Mouse (Mus musculus): ENCODE data around the gene Slco2a1. TPM values are rescaled to one million over a fixed set of nuclear protein-coding genes. Genes with fewer than 3 reads are reported as not detected.

Slco2a1 gene
- total and polyA plus RNA-seq, 3 experiments, result 0.14 TPM; not detected in 2

GRCm38 (mm10) chr9:102985111-102985510, 3.4 kb upstream of the Slco2a1 start:
- no peaks in the 10 kb centered on the region for H3K36me3 ChIP-seq (replicated peaks in 1 of 2; ENCODE audit: control insufficient read depth in 1 of 2, insufficient read depth in 1 of 2, low read length in 1 of 2)
- H3K9ac ChIP-seq (ENCODE audit: insufficient read depth, low read depth), result no peak overlapping the region
- no peak overlapping the region for H3K27ac ChIP-seq (ENCODE audit: insufficient read depth, low read depth)
- H3K4me1 ChIP-seq (ENCODE audit: control insufficient read depth in 1 of 2, insufficient read depth in 2 of 2), result peaks cover 5 to 8% of the 10 kb centered on the region in 2 experiments; a peak in 1 of 4 replicates
- dilution Hi-C loops (cut with MboI; ENCODE audit: extremely low pct_ligation_motif_present, extremely low pct_unique_long_range_greater_than_20kb, low sequenced_read_pairs) (no loop called here), in situ Hi-C loops (cut with MboI; ENCODE audit: low pct_ligation_motif_present, low pct_unique_long_range_greater_than_20kb, low sequenced_read_pairs) (no loop called here)
- no peak overlapping the region for H3K4me2 ChIP-seq (ENCODE audit: insufficient read depth, low read depth, poor library complexity, severe bottlenecking)
- no peaks in the 10 kb centered on the region for H3K9me3 ChIP-seq (replicated peaks; ENCODE audit: low read length)
- TF ChIP-seq MYC (IDR thresholded peaks at IDR 0.05; ENCODE audit: low read depth, low read length) (no peak), ELF1 (IDR thresholded peaks at IDR 0.05; ENCODE audit: low read depth, low read length) (no peak), IRF4 (IDR thresholded peaks at IDR 0.05; ENCODE audit: low read depth, low read length) (no peak), KAT2A (IDR thresholded peaks at IDR 0.05; ENCODE audit: insufficient replicate concordance, low read length) (no peak), JUN (IDR thresholded peaks at IDR 0.05; ENCODE audit: insufficient read depth, low read depth, low read length) (no peak), CTCF (conservative IDR thresholded peaks at IDR 0.05 in 1 of 2, IDR thresholded peaks at IDR 0.05 in 1 of 2; ENCODE audit: low read depth in 2 of 2, low read length in 2 of 2) (no peak), POLR2A (IDR thresholded peaks at IDR 0.05; ENCODE audit: low read depth, low read length) (no peak), MAZ (IDR thresholded peaks at IDR 0.05; ENCODE audit: low read depth, low read length) (no peak), MAX (IDR thresholded peaks at IDR 0.05; ENCODE audit: low read length) (no peak), PAX5 (IDR thresholded peaks at IDR 0.05; ENCODE audit: low read length) (no peak), NRF1 (IDR thresholded peaks at IDR 0.05; ENCODE audit: low read depth, low read length) (no peak), EP300 (IDR thresholded peaks at IDR 0.05; ENCODE audit: low read length) (no peak), POLR2AphosphoS2 (IDR thresholded peaks at IDR 0.05; ENCODE audit: low read depth, low read length) (no peak), HCFC1 (IDR thresholded peaks at IDR 0.05; ENCODE audit: low read depth, low read length) (no peak), MXI1 (IDR thresholded peaks at IDR 0.05; ENCODE audit: low read depth, low read length) (no peak), TBP (conservative IDR thresholded peaks at IDR 0.05; ENCODE audit: low read depth, low read length) (no peak), ETS1 (conservative IDR thresholded peaks at IDR 0.05; ENCODE audit: low read depth, low read length) (no peak)
- peaks cover 11% of the 10 kb centered on the region for H3K27me3 ChIP-seq (replicated peaks)
- H3K4me3 ChIP-seq (replicated peaks in 1 of 3; ENCODE audit: low read depth in 2 of 3, low read length in 2 of 3, poor library complexity in 1 of 3), result no peak overlapping the region
- no peak for DNase-seq (ENCODE audit: extremely low read depth)
- no peaks in the 10 kb centered on the region for H3K79me2 ChIP-seq (replicated peaks; ENCODE audit: control insufficient read depth, extremely low read depth, insufficient read depth, poor library complexity, severe bottlenecking)

GRCm38 (mm10) chr9:102985939-102986338, 2.6 kb upstream of the Slco2a1 start:
- in situ Hi-C loops (cut with MboI; ENCODE audit: low pct_ligation_motif_present, low pct_unique_long_range_greater_than_20kb, low sequenced_read_pairs) (no loop called here), dilution Hi-C loops (cut with MboI; ENCODE audit: extremely low pct_ligation_motif_present, extremely low pct_unique_long_range_greater_than_20kb, low sequenced_read_pairs) (no loop called here)
- TF ChIP-seq JUND (conservative IDR thresholded peaks at IDR 0.05; ENCODE audit: low read depth, low read length), result no peak
- no peak for TF ChIP-seq ZKSCAN1 (IDR thresholded peaks at IDR 0.05; ENCODE audit: borderline replicate concordance, low read depth, low read length)
- no peak for TF ChIP-seq HCFC1 (IDR thresholded peaks at IDR 0.05; ENCODE audit: low read depth, low read length)
- no peak for TF ChIP-seq BHLHE40 (IDR thresholded peaks at IDR 0.05; ENCODE audit: low read depth, low read length)
- TF ChIP-seq RAD21 (IDR thresholded peaks at IDR 0.05; ENCODE audit: low read depth, low read length), result no peak
- no peak for TF ChIP-seq IRF4 (IDR thresholded peaks at IDR 0.05; ENCODE audit: low read depth, low read length)
- no peak for TF ChIP-seq NELFE (IDR thresholded peaks at IDR 0.05; ENCODE audit: low read depth, low read length)
- TF ChIP-seq USF2 (conservative IDR thresholded peaks at IDR 0.05; ENCODE audit: low read depth, low read length), result no peak
- no peak for TF ChIP-seq MAZ (IDR thresholded peaks at IDR 0.05; ENCODE audit: low read depth, low read length)
- no peak for TF ChIP-seq TCF12 (IDR thresholded peaks at IDR 0.05; ENCODE audit: low read depth, low read length)
- TF ChIP-seq NRF1 (IDR thresholded peaks at IDR 0.05; ENCODE audit: low read depth, low read length), result no peak
- TF ChIP-seq CTCF (conservative IDR thresholded peaks at IDR 0.05 in 1 of 2, IDR thresholded peaks at IDR 0.05 in 1 of 2; ENCODE audit: low read depth in 2 of 2, low read length in 2 of 2), result no peak
- TF ChIP-seq MXI1 (IDR thresholded peaks at IDR 0.05; ENCODE audit: low read depth, low read length), result no peak
- no peak for TF ChIP-seq POLR2AphosphoS2 (IDR thresholded peaks at IDR 0.05; ENCODE audit: low read depth, low read length)
- no peak for TF ChIP-seq ZMIZ1 (IDR thresholded peaks at IDR 0.05; ENCODE audit: low read depth, low read length)
- TF ChIP-seq SMC3 (IDR thresholded peaks at IDR 0.05; ENCODE audit: low read depth, low read length), result no peak
- TF ChIP-seq KAT2A (IDR thresholded peaks at IDR 0.05; ENCODE audit: insufficient replicate concordance, low read length), result no peak
- no peak for TF ChIP-seq RCOR1 (conservative IDR thresholded peaks at IDR 0.05; ENCODE audit: low read depth, low read length)
- no peak for TF ChIP-seq JUN (IDR thresholded peaks at IDR 0.05; ENCODE audit: insufficient read depth, low read depth, low read length)
- no peak for TF ChIP-seq CHD1 (IDR thresholded peaks at IDR 0.05; ENCODE audit: low read depth, low read length)
- no peak overlapping the region for H3K4me2 ChIP-seq (ENCODE audit: insufficient read depth, low read depth, poor library complexity, severe bottlenecking)
- DNase-seq (ENCODE audit: extremely low read depth), result no peak
- H3K36me3 ChIP-seq (replicated peaks in 1 of 2; ENCODE audit: control insufficient read depth in 1 of 2, insufficient read depth in 1 of 2, low read length in 1 of 2), result no peaks in the 10 kb centered on the region
- H3K4me1 ChIP-seq (ENCODE audit: control insufficient read depth in 1 of 2, insufficient read depth in 2 of 2), result peaks cover 5 to 8% of the 10 kb centered on the region in 2 experiments; a peak in 1 of 4 replicates
- no peak overlapping the region for H3K4me3 ChIP-seq (replicated peaks in 1 of 3; ENCODE audit: low read depth in 2 of 3, low read length in 2 of 3, poor library complexity in 1 of 3)
- no peaks in the 10 kb centered on the region for H3K9me3 ChIP-seq (replicated peaks; ENCODE audit: low read length)
- no peak overlapping the region for H3K27ac ChIP-seq (ENCODE audit: insufficient read depth, low read depth)
- no peaks in the 10 kb centered on the region for H3K79me2 ChIP-seq (replicated peaks; ENCODE audit: control insufficient read depth, extremely low read depth, insufficient read depth, poor library complexity, severe bottlenecking)
- H3K27me3 ChIP-seq (replicated peaks), result peaks cover 11% of the 10 kb centered on the region
- H3K9ac ChIP-seq (ENCODE audit: insufficient read depth, low read depth), result no peak overlapping the region

All from CH12.LX (cell line).